Mouse (Mus musculus) bone marrow, adult 2 months (tissue): ENCODE data around the gene Adgra1.

ENCODE experiments used
- CTCF ChIP-seq: fragments of 200-500 bp; IDR thresholded peaks from 2 replicates; pipeline ENCODE4 v1.5.1; 2011; ENCODE audit warnings: low read length, control low read depth; ENCODE audit not compliant: control insufficient read depth, insufficient read depth
- POLR2A ChIP-seq: fragments of 200-500 bp; IDR thresholded peaks from 2 replicates; pipeline ENCODE4 v1.6.1; 2011; ENCODE audit warnings: low read depth, mild to moderate bottlenecking, control low read depth, low read length, borderline replicate concordance; ENCODE audit not compliant: control insufficient read depth

- TF ChIP-seq CTCF (no peak), POLR2A (no peak)
Measured at GRCm38 (mm10) chr7:139908176-139908575, 74.2 kb downstream of the Adgra1 start.
